Mouse (Mus musculus) kidney, adult 2 months (tissue): ENCODE results near the gene Lrrc52.

Experiments used
- CTCF ChIP-seq: fragments of 200-500 bp; conservative IDR thresholded peaks from 2 replicates; pipeline ENCODE4 v1.5.1; 2011; ENCODE audit warnings: low read depth, mild to moderate bottlenecking, control low read depth, low read length, moderate library complexity, mixed read lengths; ENCODE audit not compliant: insufficient read depth, insufficient read length
- POLR2A ChIP-seq: fragments of 200-500 bp; IDR thresholded peaks from one replicate; pipeline ENCODE4 v1.6.1; 2011; ENCODE audit warnings: low read depth, low read length, control low read depth

- TF ChIP-seq CTCF, result no peak
- no peak for TF ChIP-seq POLR2A
These were observed 43.9 kb downstream of the Lrrc52 start for GRCm38 (mm10) chr1:167422501-167423240.
